Mouse (Mus musculus) heart, postnatal 0 days (tissue): ENCODE data around the gene Epp13. TPM values are rescaled to one million over a fixed set of nuclear protein-coding genes. Genes with fewer than 3 reads are reported as not detected.
"Not testable (repeated sequence)": the region's sequence is repeated elsewhere in the genome, so short reads cannot be mapped to it uniquely, and the experiment has no call there.

Experiments
- ATAC-seq: fragments of 200-750 bp; cut with Nextera tagmentation; 2 replicates; pipeline ENCODE4 v1.8.0; 2017; ENCODE audit warnings: low read depth, moderate number of reproducible peaks, moderate library complexity; ENCODE audit not compliant: insufficient read depth
- DNase-seq: peaks from one replicate; pipeline ENCODE4 v3.0.0-alpha.2; 2016; ENCODE audit warnings: low spot score
- H3K27ac ChIP-seq: fragments of 300-500 bp; sonication (generic); 2 replicates; pipeline ENCODE4 v1.5.1; 2014; ENCODE audit warnings: low read depth, mild to moderate bottlenecking
- H3K27me3 ChIP-seq: fragments of 300-500 bp; sonication (generic); 2 replicates; pipeline ENCODE4 v1.6.1; 2014; ENCODE audit warnings: low read length, mixed read lengths; ENCODE audit not compliant: control insufficient read depth, insufficient read depth
- H3K36me3 ChIP-seq: fragments of 300-500 bp; sonication (generic); replicated peaks from 2 replicates; pipeline ENCODE4 v1.6.1; 2014; ENCODE audit warnings: low read length, mixed read lengths; ENCODE audit not compliant: control insufficient read depth, insufficient read depth
- H3K4me1 ChIP-seq: fragments of 300-500 bp; sonication (generic); 2 replicates; pipeline ENCODE4 v1.6.1; 2014; ENCODE audit warnings: antibody characterized with exemption; ENCODE audit not compliant: control insufficient read depth, insufficient read depth
- H3K4me2 ChIP-seq: fragments of 300-500 bp; sonication (generic); 2 replicates; pipeline ENCODE4 v1.6.1; 2014; ENCODE audit warnings: low read depth, mild to moderate bottlenecking, low read length, moderate library complexity
- H3K4me3 ChIP-seq: fragments of 300-500 bp; sonication (generic); 2 replicates; pipeline ENCODE4 v1.5.1; 2014; ENCODE audit warnings: low read depth, low read length
- H3K9ac ChIP-seq: fragments of 300-500 bp; sonication (generic); replicated peaks from 2 replicates; pipeline ENCODE4 v1.6.1; 2014; ENCODE audit warnings: low read depth, low read length, mixed read lengths
- H3K9me3 ChIP-seq: fragments of 300-500 bp; sonication (generic); replicated peaks from 2 replicates; pipeline ENCODE4 v1.6.1; 2016; ENCODE audit warnings: low read length; ENCODE audit not compliant: control insufficient read depth
- CTCF ChIP-seq: IDR thresholded peaks from 2 replicates; pipeline ENCODE4 v1.5.1; 2016; ENCODE audit warnings: antibody characterized with exemption, control low read depth, low read depth
- EP300 ChIP-seq: IDR thresholded peaks from 2 replicates; pipeline ENCODE4 v1.6.1; 2016; ENCODE audit warnings: antibody characterized with exemption, low read depth
- WGBS: fragments of 180-500 bp; shearing (Covaris S2); extraction: QIAGEN DNeasy Blood & Tissue Kit; methylation state at CpG from one replicate; pipeline ENCODE4 v1.1.7; 2014; 5-methylcytosine and 5-hydroxymethylcytosine counted together
- polyA plus RNA-seq: library from polyadenylated mRNA; unstranded; fragments of >200 nt; fragmentation: Nextera tagmentation; extraction: Ambion mirVana; gene quantifications from 2 replicates; pipeline ENCODE4 v1.2.1, GENCODE M21; 2015
- total RNA-seq: library from RNA; depleted of rRNA; stranded (reverse); fragments of >200 nt; gene quantifications from 2 replicates; pipeline ENCODE4 v1.2.3, GENCODE M21; 2014; ENCODE audit warnings: low replicate concordance; rRNA removed

Gene Epp13
- total and polyA plus RNA-seq, 2 experiments from 2014 or later, result not detected

DNA sequence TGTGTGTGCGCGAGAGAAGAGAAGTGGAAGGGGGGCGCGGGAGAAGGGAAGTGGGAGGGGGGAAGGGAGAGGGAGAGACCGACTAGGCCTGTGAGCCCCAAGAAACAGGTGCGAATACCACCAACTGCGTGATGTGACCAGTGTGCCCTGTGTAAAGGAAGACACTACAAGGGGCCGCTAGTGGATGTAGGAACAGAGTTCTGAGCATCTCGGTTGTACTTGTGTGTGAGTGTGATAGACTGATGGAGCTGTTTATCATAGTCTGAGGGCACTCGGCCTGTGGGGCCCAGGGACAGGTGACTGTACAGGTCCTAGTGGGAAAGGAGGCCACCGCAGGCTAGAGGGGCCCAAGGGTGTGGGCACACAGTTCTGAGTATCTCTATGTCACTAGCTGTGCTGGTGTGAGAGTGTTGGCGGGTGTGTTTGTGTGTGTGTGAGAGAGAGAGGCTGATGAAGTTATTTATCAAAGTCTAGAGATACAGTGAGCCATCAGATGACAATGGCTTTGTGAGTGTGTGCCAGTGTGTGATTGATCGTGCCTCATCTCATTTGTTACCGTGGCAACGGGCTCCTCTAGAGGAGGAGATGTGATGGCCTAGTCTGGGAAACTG is 34.5 kb downstream of the Epp13 start:
- peak overlapping the region; percentile 55 for H3K4me3 ChIP-seq
- H3K27ac ChIP-seq, result no peak overlapping the region; the same call in 1 of the 2 replicates
- no peak for TF ChIP-seq CTCF
- no peak for TF ChIP-seq EP300
- peak overlapping the region; percentile 69 for H3K4me2 ChIP-seq
- no peaks in the 10 kb centered on the region for H3K27me3 ChIP-seq
- H3K36me3 ChIP-seq, result no peaks in the 10 kb centered on the region; the same call in 1 of the 2 replicates
- 29% methylated on average over 15 of the region's 15 CpGs for WGBS
- H3K9me3 ChIP-seq, result no peaks in the 10 kb centered on the region
- peak overlapping the region; percentile 60 for H3K9ac ChIP-seq
- no peak for ATAC-seq
- DNase-seq, result no peak
- H3K4me1 ChIP-seq, result peaks cover 10% of the 10 kb centered on the region; the same call in 1 of the 2 replicates

DNA sequence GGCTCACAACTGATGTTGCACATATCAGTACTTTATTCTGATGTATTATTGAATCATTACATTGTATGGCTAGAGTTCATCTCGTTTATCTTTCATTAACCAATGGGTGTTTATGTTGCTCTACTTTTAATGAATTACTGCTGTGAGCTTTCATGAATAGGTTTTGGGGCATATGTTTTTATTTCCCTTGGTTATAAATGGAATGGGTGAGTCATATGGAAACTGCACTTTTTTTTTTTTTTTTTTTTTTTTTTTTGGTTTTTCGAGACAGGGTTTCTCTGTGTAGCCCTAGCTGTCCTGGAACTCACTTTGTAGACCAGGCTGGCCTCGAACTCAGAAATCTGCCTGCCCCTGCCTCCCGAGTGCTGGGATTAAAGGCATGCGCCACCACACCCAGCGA is 38.6 kb downstream of the Epp13 start:
- not testable (repeated sequence) for H3K4me2 ChIP-seq, H3K4me3 ChIP-seq, H3K27ac ChIP-seq, ATAC-seq, H3K9me3 ChIP-seq, H3K9ac ChIP-seq, H3K27me3 ChIP-seq, DNase-seq, H3K4me1 ChIP-seq
- WGBS, result 96% methylated on average over 4 of the region's 6 CpGs
- H3K36me3 ChIP-seq, result peaks cover 16% of the 10 kb centered on the region

DNA sequence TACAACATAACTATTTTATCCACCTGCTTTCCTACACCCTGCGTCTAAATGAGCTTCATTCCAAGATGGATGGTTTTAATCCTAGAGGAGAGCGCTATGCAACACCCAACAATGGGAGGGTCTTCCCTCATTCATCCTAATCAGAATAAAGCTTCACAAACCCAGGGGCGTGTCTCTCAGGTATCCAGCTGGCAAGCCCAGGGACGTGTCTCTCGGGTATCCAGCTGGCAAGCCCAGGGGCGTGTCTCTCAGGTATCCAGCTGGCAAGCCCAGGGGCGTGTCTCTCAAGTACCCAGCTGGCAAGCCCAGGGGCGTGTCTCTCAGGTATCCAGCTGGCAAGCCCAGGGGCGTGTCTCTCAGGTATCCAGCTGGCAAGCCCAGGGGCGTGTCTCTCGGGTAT is 48.3 kb downstream of the Epp13 start:
- peaks cover 26% of the 10 kb centered on the region for H3K36me3 ChIP-seq
- not testable (repeated sequence) for DNase-seq, H3K4me3 ChIP-seq, H3K4me2 ChIP-seq, H3K9ac ChIP-seq, H3K27me3 ChIP-seq, H3K4me1 ChIP-seq, H3K27ac ChIP-seq, ATAC-seq
- H3K9me3 ChIP-seq, result peaks cover 11% of the 10 kb centered on the region; the same call in 1 of the 2 replicates
- WGBS, result 75% methylated on average over 11 of the region's 11 CpGs

DNA sequence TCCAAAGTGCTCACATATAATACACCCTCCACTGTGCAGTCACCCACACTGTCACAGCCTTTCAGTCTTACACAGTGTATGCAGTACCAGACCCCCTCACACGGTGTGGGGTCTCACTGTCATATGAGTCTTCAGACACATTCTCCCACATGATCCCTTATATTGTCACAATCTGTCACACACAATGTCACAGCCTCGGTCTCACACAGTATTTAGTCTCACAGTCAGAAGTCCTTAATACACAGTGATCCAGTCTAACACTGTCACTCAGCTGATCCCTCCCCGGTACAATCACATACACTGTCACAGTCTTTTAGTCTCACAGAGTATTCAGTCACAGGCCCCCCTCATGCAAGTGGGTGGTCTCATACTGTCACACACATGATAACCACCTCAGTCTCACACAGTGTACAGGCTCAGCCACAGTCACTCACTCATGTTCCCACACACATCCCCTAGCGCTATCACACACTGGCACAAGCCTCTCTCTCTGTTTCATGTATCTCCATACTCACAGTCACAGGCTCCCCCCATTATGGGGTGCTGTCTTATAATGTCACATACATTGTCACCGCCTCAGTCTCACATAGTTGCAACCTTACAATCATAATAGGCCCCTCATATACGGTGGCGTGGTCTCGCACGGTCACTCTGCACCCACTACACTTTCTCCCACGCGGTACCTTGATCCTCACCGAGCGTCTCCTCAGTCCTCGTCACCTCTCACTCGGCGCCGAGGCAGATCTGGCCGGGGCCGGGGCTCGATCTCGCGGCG is 78.1 kb downstream of the Epp13 start:
- Histone ChIP-seq H3K4me3 (peak overlapping the region; percentile 50), H3K27ac (peak overlapping the region; percentile 56), H3K9ac (peak overlapping the region; percentile 56), H3K4me1 (no peaks in the 10 kb centered on the region), H3K9me3 (no peaks in the 10 kb centered on the region), H3K4me2 (peak overlapping the region; percentile 61), H3K36me3 (no peaks in the 10 kb centered on the region), H3K27me3 (no peaks in the 10 kb centered on the region)
- TF ChIP-seq EP300 (no peak), CTCF (no peak)
- DNase-seq (peak; percentile 5), ATAC-seq (peak; percentile 49)
- WGBS, result 14% methylated on average over 23 of the region's 23 CpGs

DNA sequence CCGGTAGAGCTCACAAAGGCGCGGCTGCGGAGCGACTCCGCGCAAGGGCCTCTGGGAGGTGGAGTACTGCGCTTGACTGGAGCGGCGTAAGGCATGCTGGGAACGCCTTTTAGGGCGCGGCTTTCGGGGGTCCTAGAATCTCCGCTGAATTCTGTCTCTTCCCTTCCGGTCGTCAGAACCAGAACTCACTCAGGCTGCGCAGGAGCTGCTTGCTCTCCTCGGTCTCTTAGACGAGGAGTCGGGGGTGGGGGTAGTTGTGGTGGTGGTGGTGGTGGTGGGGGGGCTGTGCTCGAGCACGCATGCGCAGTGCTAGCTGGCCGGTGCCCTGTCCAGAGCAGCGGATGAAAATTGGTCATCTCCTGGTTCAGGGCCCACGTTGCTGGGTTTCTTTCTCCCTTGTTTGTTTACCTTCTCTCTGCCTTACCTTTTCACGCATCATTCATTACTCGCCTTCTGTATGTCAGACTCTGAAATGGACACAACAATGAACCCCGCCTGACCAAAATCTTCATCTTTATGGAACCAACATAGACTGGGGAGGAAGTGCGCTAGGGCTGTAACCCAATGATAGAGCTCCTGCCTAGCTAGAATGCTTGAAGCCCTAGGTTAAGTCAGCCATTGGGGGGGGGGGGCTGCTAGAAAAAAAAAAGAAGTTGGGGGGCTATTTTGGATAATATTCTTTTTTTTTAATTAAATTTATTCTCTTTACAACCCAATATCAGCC is 78.9 kb downstream of the Epp13 start, which contains the start of gene Zfp583:
Gene Zfp583 (minus strand): TSS at position 53 of the 724 bp plus-strand sequence.
- Histone ChIP-seq H3K4me2 (peak within 1 kb of the TSS; percentile 61), H3K36me3 (no peaks in the 10 kb centered on the region), H3K27ac (peak within 1 kb of the TSS; percentile 56), H3K4me1 (no peaks in the 10 kb centered on the region), H3K27me3 (no peaks in the 10 kb centered on the region), H3K9me3 (no peaks in the 10 kb centered on the region), H3K9ac (peak within 1 kb of the TSS; percentile 56), H3K4me3 (peak within 1 kb of the TSS; percentile 50)
- DNase-seq (peak; percentile 88), ATAC-seq (peak; percentile 96)
- WGBS, result 5% methylated on average over 31 of the region's 31 CpGs
- no peak for TF ChIP-seq EP300
- no peak for TF ChIP-seq CTCF

Other genes starting within 250 kb of the Epp13 start
- not detected in 2 replicates for gene Vmn1r65, start 241.7 kb upstream of the Epp13 start, total RNA-seq
- not detected in 2 replicates for gene Vmn1r65, start 241.7 kb upstream of the Epp13 start, polyA plus RNA-seq
- gene Nlrp4c, start 207.5 kb upstream of the Epp13 start, total RNA-seq, result not detected in 2 replicates
- gene Nlrp4c, start 207.5 kb upstream of the Epp13 start, polyA plus RNA-seq, result not detected in 2 replicates
- gene Zfp787, start 96.7 kb upstream of the Epp13 start, total RNA-seq, result 84.1 and 86.2 TPM in 2 replicates
- gene Zfp787, start 96.7 kb upstream of the Epp13 start, polyA plus RNA-seq, result 37.6 and 38.5 TPM in 2 replicates
- gene Zfp444, start 80.5 kb upstream of the Epp13 start, total RNA-seq, result 24.2 and 58.7 TPM in 2 replicates
- 20.7 and 28.0 TPM in 2 replicates for gene Zfp444, start 80.5 kb upstream of the Epp13 start, polyA plus RNA-seq
- gene Galp, start 55.6 kb upstream of the Epp13 start, total RNA-seq, result not detected in 2 replicates
- gene Galp, start 55.6 kb upstream of the Epp13 start, polyA plus RNA-seq, result not detected in 2 replicates
- not detected in 2 replicates for gene Zscan5b, start 30.4 kb upstream of the Epp13 start, total RNA-seq
- not detected in 2 replicates for gene Zscan5b, start 30.4 kb upstream of the Epp13 start, polyA plus RNA-seq
- 0.95 and 2.7 TPM in 2 replicates for gene Zfp667, start 33.9 kb downstream of the Epp13 start, total RNA-seq
- 3.3 and 4.7 TPM in 2 replicates for gene Zfp667, start 33.9 kb downstream of the Epp13 start, polyA plus RNA-seq
- gene Zfp583, start 78.6 kb downstream of the Epp13 start, total RNA-seq, result 3.1 TPM in 1 of 2 replicates, not detected in the other
- gene Zfp583, start 78.6 kb downstream of the Epp13 start, polyA plus RNA-seq, result 2.6 and 3.1 TPM in 2 replicates
- gene Gm3854, start 91.0 kb downstream of the Epp13 start, total RNA-seq, result not detected in 2 replicates
- 0.44 and 0.51 TPM in 2 replicates for gene Gm3854, start 91.0 kb downstream of the Epp13 start, polyA plus RNA-seq
- gene Zfp78, start 110.6 kb downstream of the Epp13 start, total RNA-seq, result 0.11 TPM in 1 of 2 replicates, not detected in the other
- gene Zfp78, start 110.6 kb downstream of the Epp13 start, polyA plus RNA-seq, result 0.94 and 1.3 TPM in 2 replicates
- 2.5 and 5.3 TPM in 2 replicates for gene Zfp28, start 130.6 kb downstream of the Epp13 start, total RNA-seq
- gene Zfp28, start 130.6 kb downstream of the Epp13 start, polyA plus RNA-seq, result 6.9 and 8.0 TPM in 2 replicates
- not detected in 2 replicates for gene Smim17, start 146.0 kb downstream of the Epp13 start, total RNA-seq
- gene Smim17, start 146.0 kb downstream of the Epp13 start, polyA plus RNA-seq, result 0.12 and 0.21 TPM in 2 replicates
- not detected in 2 replicates for gene Gm20715, start 157.6 kb downstream of the Epp13 start, total RNA-seq
- not detected in 2 replicates for gene Gm20715, start 157.6 kb downstream of the Epp13 start, polyA plus RNA-seq
- not detected in 2 replicates for gene Olfr1344, start 186.0 kb downstream of the Epp13 start, total RNA-seq
- not detected in 2 replicates for gene Olfr1344, start 186.0 kb downstream of the Epp13 start, polyA plus RNA-seq
- gene Olfr1336, start 203.5 kb downstream of the Epp13 start, total RNA-seq, result not detected in 2 replicates
- not detected in 2 replicates for gene Olfr1336, start 203.5 kb downstream of the Epp13 start, polyA plus RNA-seq
- not detected in 2 replicates for gene Olfr1346, start 214.4 kb downstream of the Epp13 start, total RNA-seq
- gene Olfr1346, start 214.4 kb downstream of the Epp13 start, polyA plus RNA-seq, result not detected in 2 replicates
- not detected in 2 replicates for gene Olfr5, start 234.2 kb downstream of the Epp13 start, total RNA-seq
- not detected in 2 replicates for gene Olfr5, start 234.2 kb downstream of the Epp13 start, polyA plus RNA-seq
- gene Olfr1347, start 247.0 kb downstream of the Epp13 start, total RNA-seq, result not detected in 2 replicates
- gene Olfr1347, start 247.0 kb downstream of the Epp13 start, polyA plus RNA-seq, result not detected in 2 replicates